Mouse (Mus musculus): ENCODE measurements around the gene Gypa.

DNA sequence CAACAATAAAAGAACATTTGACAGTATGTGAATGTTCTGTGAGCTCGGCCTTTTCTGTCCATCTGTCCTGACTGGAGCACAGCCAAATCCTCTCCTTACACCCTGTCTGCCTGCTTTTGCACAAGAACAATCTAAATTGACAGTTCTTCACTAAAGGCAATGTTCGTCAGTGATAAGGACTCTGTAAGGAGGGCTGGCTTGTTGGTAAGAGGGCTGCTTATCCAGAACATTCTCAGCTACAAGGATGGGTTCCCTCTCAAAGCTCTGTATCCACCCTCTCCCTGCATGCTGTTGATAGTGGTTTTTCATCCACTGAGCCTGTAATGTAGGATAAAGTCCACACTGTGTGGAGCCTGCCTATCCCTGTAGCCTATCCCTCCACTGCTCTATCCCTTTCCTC lies 6.7 kb downstream of the Gypa start:
- TF ChIP-seq POLR2A (IDR thresholded peaks at IDR 0.05; ENCODE audit: control insufficient read depth in 1 of 2, insufficient read depth in 1 of 2, low read depth in 1 of 2, low read length in 2 of 2, poor library complexity in 1 of 2) (no peak), CTCF (IDR thresholded peaks at IDR 0.05 in 2 of 3, conservative IDR thresholded peaks at IDR 0.05 in 1 of 3; ENCODE audit: control insufficient read depth in 1 of 3, insufficient read depth in 1 of 3, low read depth in 2 of 3, low read length in 3 of 3, poor library complexity in 1 of 3, severe bottlenecking in 1 of 3) (no peak), E2F4 (IDR thresholded peaks at IDR 0.05; ENCODE audit: borderline replicate concordance, low read depth, low read length) (no peak), BHLHE40 (IDR thresholded peaks at IDR 0.05; ENCODE audit: borderline replicate concordance, low read depth, low read length) (no peak), EP300 (IDR thresholded peaks at IDR 0.05; ENCODE audit: low read depth in 1 of 2, low read length in 2 of 2) (peak; percentile 89 to 95), USF1 (IDR thresholded peaks at IDR 0.05; ENCODE audit: low read depth, low read length) (no peak), POLR2AphosphoS2 (IDR thresholded peaks at IDR 0.05; ENCODE audit: low read length) (no peak), CHD2 (IDR thresholded peaks at IDR 0.05; ENCODE audit: low read length) (no peak; the same call in 1 of the 2 replicates), MAX (IDR thresholded peaks at IDR 0.05; ENCODE audit: low read length) (no peak), HCFC1 (IDR thresholded peaks at IDR 0.05; ENCODE audit: low read depth, low read length) (no peak), ETS1 (IDR thresholded peaks at IDR 0.05; ENCODE audit: low read depth, low read length) (peak; percentile 83), NRF1 (IDR thresholded peaks at IDR 0.05; ENCODE audit: insufficient read depth, low read depth, low read length, poor library complexity, severe bottlenecking) (no peak), CHD1 (IDR thresholded peaks at IDR 0.05; ENCODE audit: low read depth, low read length) (no peak), UBTF (IDR thresholded peaks at IDR 0.05; ENCODE audit: borderline replicate concordance, insufficient read depth, low read depth, low read length) (no peak; the same call in 1 of the 2 replicates)
